Mouse (Mus musculus) spleen, adult 2 months (tissue): ENCODE data around the gene Lenep. TPM values are rescaled to one million over a fixed set of nuclear protein-coding genes. Genes with fewer than 3 reads are reported as not detected.

ENCODE experiments used
- DNase-seq, 2 experiments: peaks; one replicate each; pipeline versions ENCODE4 v3.0.0 to v3.0.0-alpha.2; 2012 to 2021; ENCODE audit warnings: low spot score in 2 of 2, low read depth in 1 of 2
- H3K27ac ChIP-seq: fragments of 200-500 bp; 2 replicates; pipeline ENCODE4 v1.5.1; 2012; ENCODE audit warnings: low read length, inconsistent platforms; ENCODE audit not compliant: insufficient read depth
- H3K27me3 ChIP-seq: fragments of 200-500 bp; 2 replicates; pipeline ENCODE4 v1.6.1; 2012; ENCODE audit warnings: mild to moderate bottlenecking, moderate library complexity, low read length, inconsistent platforms; ENCODE audit not compliant: control insufficient read depth, insufficient read depth
- H3K36me3 ChIP-seq: fragments of 200-500 bp; 2 replicates; pipeline ENCODE4 v1.6.1; 2012; ENCODE audit warnings: mild to moderate bottlenecking, low read length, inconsistent platforms; ENCODE audit not compliant: control insufficient read depth, insufficient read depth
- H3K4me1 ChIP-seq: fragments of 200-500 bp; 2 replicates; pipeline ENCODE4 v1.6.1; 2011; ENCODE audit warnings: inconsistent platforms; ENCODE audit not compliant: control insufficient read depth, insufficient read depth, insufficient read length
- H3K4me3 ChIP-seq: fragments of 200-500 bp; 2 replicates; pipeline ENCODE4 v1.5.1; 2011; ENCODE audit warnings: mild to moderate bottlenecking, inconsistent platforms; ENCODE audit not compliant: insufficient read depth, insufficient read length; ENCODE audit errors: extremely low read depth
- CTCF ChIP-seq: fragments of 200-500 bp; IDR thresholded peaks from 2 replicates; pipeline ENCODE4 v1.5.1; 2011; ENCODE audit warnings: mild to moderate bottlenecking, inconsistent platforms; ENCODE audit not compliant: insufficient read depth, insufficient read length, insufficient replicate concordance; ENCODE audit errors: extremely low read depth
- POLR2A ChIP-seq: fragments of 200-500 bp; IDR thresholded peaks from 2 replicates; pipeline ENCODE4 v1.6.1; 2011; ENCODE audit warnings: low read depth, low read length, inconsistent platforms
- WGBS: fragments of 180-500 bp; shearing (Covaris S2); methylation state at CpG from one replicate; pipeline ENCODE4 v1.1.7; 2018; 5-methylcytosine and 5-hydroxymethylcytosine counted together
- polyA plus RNA-seq: library from polyadenylated mRNA; depleted of rRNA; stranded (reverse); fragments of >200 nt; gene quantifications from 2 replicates; pipeline ENCODE4 v1.2.3, GENCODE M21; 2012

The Lenep gene
- polyA plus RNA-seq, 1 experiment: 1.5 TPM

GRCm38 (mm10) chr3:89382950-89383349 is 19.6 kb downstream of the Lenep start:
- H3K36me3 ChIP-seq: peaks cover 17% of the 10 kb centered on the region
- no peak overlapping the region for H3K4me3 ChIP-seq
- peak overlapping the region; percentile 40 for H3K27ac ChIP-seq
- peaks cover 39% of the 10 kb centered on the region for H3K4me1 ChIP-seq
- WGBS: 85% methylated on average over 5 of the region's 5 CpGs
- no peak for DNase-seq
- no peaks in the 10 kb centered on the region for H3K27me3 ChIP-seq
- TF ChIP-seq POLR2A: no peak
- no peak for TF ChIP-seq CTCF

GRCm38 (mm10) chr3:89382033-89382882 is 20.3 kb downstream of the Lenep start:
- WGBS: 87% methylated on average over 9 of the region's 9 CpGs
- no peaks in the 10 kb centered on the region for H3K27me3 ChIP-seq
- H3K4me3 ChIP-seq: no peak overlapping the region
- peak overlapping the region; percentile 40 for H3K27ac ChIP-seq
- H3K36me3 ChIP-seq: peaks cover 17% of the 10 kb centered on the region
- peaks cover 36% of the 10 kb centered on the region for H3K4me1 ChIP-seq
- DNase-seq: no peak
- no peak for TF ChIP-seq POLR2A
- TF ChIP-seq CTCF: no peak

- 93% methylated on average over 11 of the region's 11 CpGs for WGBS
- Histone ChIP-seq H3K36me3 (peaks cover 19% of the 10 kb centered on the region), H3K27me3 (no peaks in the 10 kb centered on the region), H3K4me3 (no peak overlapping the region), H3K27ac (no peak overlapping the region), H3K4me1 (peaks cover 36% of the 10 kb centered on the region)
- DNase-seq: no peak
- TF ChIP-seq CTCF (no peak), POLR2A (no peak)
These were observed 21.4 kb downstream of the Lenep start for GRCm38 (mm10) chr3:89381233-89381632.

- no peak overlapping the region for H3K27ac ChIP-seq
- 93% methylated on average over 18 of the region's 18 CpGs for WGBS
- no peak for TF ChIP-seq CTCF
- no peak for TF ChIP-seq POLR2A
- no peaks in the 10 kb centered on the region for H3K27me3 ChIP-seq
- DNase-seq: no peak
- no peak overlapping the region for H3K4me3 ChIP-seq
- H3K4me1 ChIP-seq: peaks cover 35% of the 10 kb centered on the region
- H3K36me3 ChIP-seq: peaks cover 19% of the 10 kb centered on the region
These were observed 21.9 kb downstream of the Lenep start for GRCm38 (mm10) chr3:89380711-89381110.

- TF ChIP-seq POLR2A (no peak), CTCF (no peak)
- Histone ChIP-seq H3K27ac (peak overlapping the region; percentile 69; the same call in 1 of the 2 replicates), H3K36me3 (peaks cover 19% of the 10 kb centered on the region), H3K27me3 (no peaks in the 10 kb centered on the region), H3K4me3 (no peak overlapping the region), H3K4me1 (peaks cover 31% of the 10 kb centered on the region)
- WGBS: 92% methylated on average over 14 of the region's 14 CpGs
- DNase-seq: no peak
These were observed 22.3 kb downstream of the Lenep start for GRCm38 (mm10) chr3:89380291-89380690.

GRCm38 (mm10) chr3:89379388-89380131 is 23.0 kb downstream of the Lenep start:
- 44% methylated on average over 31 of the region's 31 CpGs for WGBS
- peak in 1 of 2 experiments; percentile 40 for DNase-seq

More at GRCm38 (mm10) chr3:89379388-89380131, 23.0 kb downstream of the Lenep start:
- TF ChIP-seq CTCF (no peak), POLR2A (no peak)
- H3K36me3 ChIP-seq: peaks cover 19% of the 10 kb centered on the region
- H3K27me3 ChIP-seq: no peaks in the 10 kb centered on the region
- peak overlapping the region; percentile 69 for H3K27ac ChIP-seq
- peaks cover 23% of the 10 kb centered on the region for H3K4me1 ChIP-seq
- H3K4me3 ChIP-seq: no peak overlapping the region
